Mouse (Mus musculus) hindbrain, embryonic 14.5 days (tissue): ENCODE data around the gene Cdc6. TPM values are rescaled to one million over a fixed set of nuclear protein-coding genes. Genes with fewer than 3 reads are reported as not detected.

ENCODE experiments used
- ATAC-seq: fragments of 200-750 bp; cut with Nextera tagmentation; 2 replicates; pipeline ENCODE4 v1.8.0; 2017; ENCODE audit warnings: moderate number of reproducible peaks, mild to moderate bottlenecking, moderate TSS enrichment, moderate library complexity; ENCODE audit not compliant: low FRiP score
- DNase-seq: peaks from one replicate; pipeline ENCODE4 v3.0.0-alpha.2; 2015; ENCODE audit warnings: low spot score
- H3K27ac ChIP-seq: fragments of 300-500 bp; sonication (generic); 2 replicates; pipeline ENCODE4 v1.5.1; 2014; ENCODE audit warnings: mild to moderate bottlenecking, moderate library complexity
- H3K27me3 ChIP-seq: fragments of 300-500 bp; sonication (generic); 2 replicates; pipeline ENCODE4 v1.6.1; 2014; ENCODE audit warnings: mild to moderate bottlenecking, low read length, mixed read lengths; ENCODE audit not compliant: control insufficient read depth, insufficient read depth
- H3K36me3 ChIP-seq: fragments of 300-500 bp; sonication (generic); replicated peaks from 2 replicates; pipeline ENCODE4 v1.6.1; 2014; ENCODE audit not compliant: control insufficient read depth, insufficient read depth
- H3K4me1 ChIP-seq: fragments of 300-500 bp; sonication (generic); replicated peaks from 2 replicates; pipeline ENCODE4 v1.6.1; 2014; ENCODE audit warnings: antibody characterized with exemption, low read length, mixed read lengths; ENCODE audit not compliant: control insufficient read depth, insufficient read depth
- H3K4me2 ChIP-seq: fragments of 300-500 bp; sonication (generic); replicated peaks from 2 replicates; pipeline ENCODE4 v1.6.1; 2014; ENCODE audit warnings: mild to moderate bottlenecking, moderate library complexity
- H3K4me3 ChIP-seq: fragments of 300-500 bp; sonication (generic); replicated peaks from 2 replicates; pipeline ENCODE4 v1.5.1; 2014; ENCODE audit warnings: mild to moderate bottlenecking, low read length
- H3K9ac ChIP-seq: fragments of 300-500 bp; sonication (generic); 2 replicates; pipeline ENCODE4 v1.6.1; 2014
- H3K9me3 ChIP-seq: fragments of 300-500 bp; sonication (generic); 2 replicates; pipeline ENCODE4 v1.6.1; 2016; ENCODE audit warnings: low read length; ENCODE audit not compliant: control insufficient read depth
- WGBS: fragments of 180-500 bp; shearing (Covaris S2); extraction: QIAGEN DNeasy Blood & Tissue Kit; methylation state at CpG from one replicate; pipeline ENCODE4 v1.1.7; 2014; 5-methylcytosine and 5-hydroxymethylcytosine counted together
- polyA plus RNA-seq: library from polyadenylated mRNA; unstranded; fragments of >200 nt; fragmentation: Nextera tagmentation; extraction: Ambion mirVana; gene quantifications from 2 replicates; pipeline ENCODE4 v1.2.1, GENCODE M21; 2014

The Cdc6 gene
- polyA plus RNA-seq, 1 experiment from 2014 or later, result 4.3 TPM

DNA sequence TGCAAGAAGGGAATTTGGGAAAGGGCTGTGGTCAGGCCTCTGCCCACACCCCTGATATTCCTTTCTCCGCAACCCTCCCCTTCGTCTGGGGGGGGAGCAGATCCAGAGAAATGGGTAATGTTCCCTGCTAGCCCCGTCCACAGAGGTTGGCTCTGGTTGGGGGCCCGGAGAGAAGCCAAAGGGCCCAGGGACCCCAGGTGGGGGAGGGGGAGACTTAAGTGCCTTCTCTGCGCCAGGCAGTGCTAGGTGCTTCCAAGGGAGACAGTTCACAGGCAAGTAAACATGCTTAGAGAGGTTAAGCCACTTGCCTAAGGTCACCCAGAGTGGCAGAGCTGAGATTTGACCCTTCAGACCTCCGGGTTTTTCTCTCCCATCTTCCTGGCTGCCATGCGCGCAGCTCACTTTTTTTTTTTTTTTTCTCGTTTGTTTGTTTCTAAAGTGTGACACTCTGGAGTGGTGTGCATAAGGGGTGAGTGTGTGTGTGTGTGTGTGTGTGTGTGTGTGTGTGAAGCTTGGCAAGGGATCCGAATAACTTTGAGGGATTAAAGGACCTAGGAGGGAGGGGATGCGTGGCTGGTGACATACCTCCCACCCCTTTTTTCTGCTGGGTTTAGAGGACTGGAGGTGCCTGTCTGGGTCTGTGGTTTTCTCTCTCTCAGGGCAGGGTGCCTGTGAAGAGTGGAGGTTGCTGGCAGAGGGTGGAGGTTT lies 37.5 kb downstream of the Cdc6 start:
- ATAC-seq (no peak), DNase-seq (no peak)
- Histone ChIP-seq H3K9me3 (no peaks in the 10 kb centered on the region), H3K27ac (no peak overlapping the region), H3K9ac (no peak overlapping the region), H3K36me3 (no peaks in the 10 kb centered on the region), H3K4me2 (no peak overlapping the region), H3K4me1 (peaks cover 50% of the 10 kb centered on the region), H3K4me3 (no peak overlapping the region), H3K27me3 (no peaks in the 10 kb centered on the region)
- WGBS, result 37% methylated on average over 9 of the region's 11 CpGs

DNA sequence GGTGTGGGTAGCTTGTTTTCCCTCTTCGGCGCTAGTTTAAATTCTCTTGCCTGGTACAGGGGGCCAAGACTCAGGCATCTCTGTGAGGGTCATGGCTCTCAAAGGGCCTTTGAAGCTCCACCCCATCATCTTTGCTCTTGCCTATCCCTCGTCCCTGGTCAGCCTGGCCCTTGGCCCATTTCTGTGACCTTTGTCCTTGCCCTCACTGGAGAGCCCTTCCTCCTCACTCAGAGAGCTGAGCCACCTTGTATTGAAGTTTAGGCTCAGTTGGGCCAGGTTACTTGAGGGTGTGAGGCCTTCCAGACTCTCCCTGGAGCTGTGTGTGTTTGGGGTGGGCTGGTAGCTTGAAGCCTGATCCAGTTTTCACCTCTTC lies 38.0 kb downstream of the Cdc6 start:
- H3K9ac ChIP-seq, result no peak overlapping the region
- ATAC-seq (no peak), DNase-seq (no peak)
- H3K36me3 ChIP-seq, result peaks cover 4% of the 10 kb centered on the region; the same call in 1 of the 2 replicates
- WGBS, result 59% methylated on average over 3 of the region's 3 CpGs
- H3K27ac ChIP-seq, result no peak overlapping the region
- H3K4me2 ChIP-seq, result no peak overlapping the region
- H3K27me3 ChIP-seq, result no peaks in the 10 kb centered on the region
- no peaks in the 10 kb centered on the region for H3K9me3 ChIP-seq
- H3K4me3 ChIP-seq, result no peak overlapping the region
- H3K4me1 ChIP-seq, result peaks cover 45% of the 10 kb centered on the region

DNA sequence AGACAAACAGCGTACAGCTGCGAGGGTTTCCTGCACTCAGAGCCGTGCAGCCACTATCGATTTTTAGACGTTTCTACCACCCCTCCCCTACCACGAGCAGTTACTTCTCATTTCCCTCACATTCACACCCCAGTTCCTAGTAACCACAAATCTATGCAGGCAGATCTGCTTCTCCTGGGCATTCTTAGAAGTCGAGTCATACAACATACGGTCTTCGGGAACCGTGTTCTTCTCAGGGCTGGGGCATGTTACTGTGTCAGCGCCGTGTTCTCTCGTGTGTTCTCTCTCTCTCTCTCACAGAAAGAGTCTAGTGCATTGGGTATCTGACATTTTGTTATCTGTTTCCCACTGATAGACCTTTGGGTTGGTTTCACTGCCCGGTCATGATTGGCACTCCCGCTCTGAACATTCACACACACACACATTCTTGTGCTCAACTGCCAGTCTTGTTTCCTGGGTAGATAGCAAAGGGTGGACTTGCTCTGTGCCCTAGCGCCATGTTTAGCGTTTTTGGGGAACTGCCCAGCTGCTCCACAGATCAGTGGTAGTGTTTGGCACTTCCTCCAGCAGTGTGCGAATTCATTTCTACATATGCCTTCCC lies 40.5 kb downstream of the Cdc6 start:
- Histone ChIP-seq H3K27ac (no peak overlapping the region), H3K4me3 (no peak overlapping the region), H3K9me3 (no peaks in the 10 kb centered on the region), H3K4me2 (no peak overlapping the region), H3K9ac (no peak overlapping the region), H3K36me3 (peaks cover 4% of the 10 kb centered on the region; the same call in 1 of the 2 replicates), H3K4me1 (peaks cover 29% of the 10 kb centered on the region), H3K27me3 (no peaks in the 10 kb centered on the region)
- no peak for DNase-seq
- ATAC-seq, result no peak
- 84% methylated on average over 18 of the region's 18 CpGs for whole genome bisulfite sequencing

DNA sequence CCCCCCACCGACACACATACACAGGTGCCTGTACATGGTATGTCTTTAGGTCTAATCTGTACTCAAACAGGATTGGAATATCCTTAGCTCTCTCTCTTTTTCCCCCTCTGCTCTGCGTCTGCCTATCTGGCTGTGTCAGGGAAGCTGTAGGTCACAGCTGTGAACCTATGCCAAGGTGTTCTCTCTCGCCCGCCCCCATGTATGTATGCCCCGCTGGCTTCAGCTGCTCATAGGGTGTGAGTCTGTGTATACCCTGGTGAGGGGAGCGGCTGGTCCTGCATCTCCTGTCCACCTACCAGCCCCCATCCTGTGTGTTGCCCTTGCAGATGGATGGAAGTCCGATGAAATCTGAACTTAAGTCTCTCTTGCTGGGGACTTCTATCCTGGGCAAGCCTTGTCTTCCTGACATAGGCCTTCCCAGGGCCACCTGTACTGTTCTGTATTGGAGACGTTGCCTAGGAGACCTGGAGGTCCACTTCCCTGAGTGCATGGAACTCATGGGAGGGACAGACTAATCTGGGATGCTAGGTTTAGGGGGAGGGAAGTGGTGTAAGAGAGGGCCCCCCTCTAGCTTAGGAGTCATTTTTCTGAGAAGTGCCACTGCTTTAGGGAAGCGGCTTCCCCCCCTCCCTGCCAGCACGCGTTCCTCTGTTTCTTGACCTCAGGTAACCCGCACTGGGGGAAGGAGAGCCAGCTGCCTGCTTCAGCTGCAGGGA lies 41.8 kb downstream of the Cdc6 start:
- H3K9ac ChIP-seq, result no peak overlapping the region
- ATAC-seq (no peak), DNase-seq (no peak)
- no peak overlapping the region for H3K27ac ChIP-seq
- no peaks in the 10 kb centered on the region for H3K9me3 ChIP-seq
- WGBS, result 66% methylated on average over 12 of the region's 12 CpGs
- no peak overlapping the region for H3K4me2 ChIP-seq
- H3K4me3 ChIP-seq, result no peak overlapping the region
- H3K27me3 ChIP-seq, result no peaks in the 10 kb centered on the region
- H3K4me1 ChIP-seq, result peaks cover 26% of the 10 kb centered on the region
- peaks cover 4% of the 10 kb centered on the region; the same call in 1 of the 2 replicates for H3K36me3 ChIP-seq

DNA sequence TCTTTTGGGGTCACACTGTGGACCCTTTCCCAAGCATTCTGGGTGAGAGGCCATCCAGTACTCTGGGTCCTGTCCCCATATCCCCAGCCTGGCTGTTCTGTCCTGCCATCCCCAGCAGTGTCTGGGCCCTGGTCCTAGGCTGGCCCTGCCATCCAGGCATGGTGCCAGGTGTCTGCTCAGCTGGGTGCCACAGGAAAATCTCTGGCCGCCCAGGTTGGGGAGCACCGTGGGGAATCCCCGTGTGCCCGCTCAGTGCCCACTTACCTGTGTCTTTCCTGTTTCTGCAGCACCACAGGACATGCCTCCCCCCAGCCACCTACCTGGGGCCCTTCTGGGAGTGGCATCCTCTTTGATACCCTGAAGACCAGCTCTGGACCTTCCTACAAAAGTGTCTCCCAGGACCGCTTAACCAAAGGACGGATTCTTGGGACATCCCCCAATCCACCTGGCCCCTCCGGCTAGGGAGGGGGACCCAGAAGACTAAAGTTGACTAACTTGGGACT lies 42.4 kb downstream of the Cdc6 start:
- DNase-seq (no peak), ATAC-seq (no peak)
- Histone ChIP-seq H3K27ac (no peak overlapping the region), H3K4me3 (no peak overlapping the region), H3K4me2 (no peak overlapping the region), H3K27me3 (no peaks in the 10 kb centered on the region), H3K36me3 (peaks cover 4% of the 10 kb centered on the region; the same call in 1 of the 2 replicates), H3K9ac (no peak overlapping the region), H3K9me3 (no peaks in the 10 kb centered on the region), H3K4me1 (peaks cover 26% of the 10 kb centered on the region)
- 82% methylated on average over 7 of the region's 7 CpGs for WGBS

DNA sequence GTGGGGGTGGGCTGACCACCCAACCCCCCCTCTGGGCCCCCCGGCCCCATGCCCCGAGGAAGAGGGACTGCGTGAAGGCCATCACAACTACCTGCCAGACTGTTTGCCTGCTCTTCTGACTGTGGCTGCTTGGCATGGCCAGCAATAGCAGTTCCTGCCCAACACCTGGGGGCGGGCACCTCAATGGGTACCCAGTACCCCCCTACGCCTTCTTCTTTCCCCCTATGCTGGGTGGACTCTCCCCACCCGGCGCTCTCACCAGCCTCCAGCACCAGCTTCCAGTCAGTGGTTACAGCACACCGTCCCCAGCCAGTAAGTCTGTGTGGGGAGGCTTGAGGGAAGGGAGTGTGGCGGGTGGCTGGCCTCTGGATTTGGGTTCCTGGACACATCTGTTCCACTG lies 42.9 kb downstream of the Cdc6 start:
- Histone ChIP-seq H3K4me3 (no peak overlapping the region), H3K36me3 (peaks cover 4% of the 10 kb centered on the region; the same call in 1 of the 2 replicates), H3K27ac (no peak overlapping the region), H3K4me1 (peaks cover 29% of the 10 kb centered on the region), H3K4me2 (no peak overlapping the region), H3K9ac (no peak overlapping the region), H3K27me3 (no peaks in the 10 kb centered on the region), H3K9me3 (no peaks in the 10 kb centered on the region)
- WGBS, result 94% methylated on average over 8 of the region's 9 CpGs
- ATAC-seq, result no peak
- DNase-seq, result no peak

DNA sequence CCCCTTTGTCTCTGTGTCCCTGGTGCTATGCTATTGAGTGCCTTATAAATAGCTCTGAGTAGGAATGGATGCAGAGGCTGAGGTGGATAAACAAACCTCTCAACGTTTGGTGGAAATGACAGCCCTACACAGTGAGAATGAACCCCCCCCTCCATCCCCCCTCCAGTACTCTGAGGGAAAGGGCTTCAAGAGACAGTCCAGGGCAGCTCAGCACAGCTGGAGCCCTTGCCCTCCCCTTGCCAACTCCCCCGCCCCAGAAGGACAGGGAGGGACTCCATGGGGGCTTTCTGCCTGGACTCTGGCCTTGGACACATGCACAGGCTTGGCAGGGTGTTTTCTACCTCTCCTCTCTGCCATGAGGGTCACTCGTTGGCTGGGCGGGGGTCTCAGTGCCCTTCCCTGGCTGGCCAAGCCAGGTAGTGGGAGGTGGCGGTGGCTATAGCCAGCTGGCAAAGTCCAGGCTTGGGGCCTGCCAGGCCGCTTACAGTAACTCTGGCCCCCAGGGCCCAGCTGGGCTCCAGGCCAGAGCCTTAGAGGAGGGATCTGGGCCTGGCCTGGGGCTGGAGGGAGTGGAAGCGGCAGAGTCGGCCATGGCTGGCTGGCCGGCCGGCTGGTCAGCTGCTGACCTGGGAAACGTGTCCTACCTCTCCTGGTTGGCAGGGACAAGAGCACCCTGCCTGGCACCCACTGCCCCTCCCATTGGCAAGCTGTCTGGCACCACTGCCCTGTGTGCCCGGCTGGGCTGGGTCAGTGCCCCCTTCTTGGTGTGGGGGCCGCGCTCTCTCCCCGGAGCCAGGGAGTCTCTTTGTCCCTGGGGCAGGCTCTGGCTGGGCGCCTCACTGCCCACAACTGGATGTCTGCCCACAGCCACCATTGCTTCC lies 43.7 kb downstream of the Cdc6 start:
- DNase-seq (no peak), ATAC-seq (peak; percentile 62)
- WGBS, result 43% methylated on average over 16 of the region's 16 CpGs
- H3K27ac ChIP-seq, result peak overlapping the region; percentile 71
- H3K9me3 ChIP-seq, result no peaks in the 10 kb centered on the region
- no peaks in the 10 kb centered on the region for H3K27me3 ChIP-seq
- H3K4me1 ChIP-seq, result peaks cover 29% of the 10 kb centered on the region
- H3K4me3 ChIP-seq, result no peak overlapping the region
- H3K36me3 ChIP-seq, result peaks cover 4% of the 10 kb centered on the region; the same call in 1 of the 2 replicates
- no peak overlapping the region for H3K9ac ChIP-seq
- no peak overlapping the region for H3K4me2 ChIP-seq

DNA sequence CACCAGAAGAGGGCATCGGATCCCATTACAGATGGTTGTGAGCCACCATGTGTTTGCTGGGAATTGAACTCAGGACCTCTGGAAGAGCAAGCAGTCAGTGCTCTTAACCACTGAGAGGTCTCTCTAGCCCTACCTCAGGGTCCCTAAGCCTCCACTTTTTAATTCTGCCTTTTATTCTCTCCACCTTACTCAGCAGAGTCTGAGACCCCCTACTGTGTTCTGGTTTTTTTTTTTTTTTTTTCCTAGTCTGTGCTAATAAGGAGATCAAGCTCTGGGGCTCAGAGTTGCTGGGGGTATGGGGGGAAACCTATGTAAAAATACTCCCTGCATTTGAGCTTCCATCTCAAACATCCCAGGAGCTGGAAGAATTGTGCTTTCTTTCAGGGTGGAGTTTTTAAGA lies 44.5 kb downstream of the Cdc6 start:
- 93% methylated on average over 1 of the region's 1 CpGs for WGBS
- DNase-seq, result no peak
- no peak for ATAC-seq
- Histone ChIP-seq H3K36me3 (peaks cover 4% of the 10 kb centered on the region; the same call in 1 of the 2 replicates), H3K4me2 (no peak overlapping the region), H3K4me1 (peaks cover 29% of the 10 kb centered on the region), H3K27me3 (no peaks in the 10 kb centered on the region), H3K4me3 (no peak overlapping the region), H3K27ac (no peak overlapping the region), H3K9ac (no peak overlapping the region), H3K9me3 (no peaks in the 10 kb centered on the region)
